ENCODE assay signal across 9 mouse cellular contexts in the genomic region with DNA sequence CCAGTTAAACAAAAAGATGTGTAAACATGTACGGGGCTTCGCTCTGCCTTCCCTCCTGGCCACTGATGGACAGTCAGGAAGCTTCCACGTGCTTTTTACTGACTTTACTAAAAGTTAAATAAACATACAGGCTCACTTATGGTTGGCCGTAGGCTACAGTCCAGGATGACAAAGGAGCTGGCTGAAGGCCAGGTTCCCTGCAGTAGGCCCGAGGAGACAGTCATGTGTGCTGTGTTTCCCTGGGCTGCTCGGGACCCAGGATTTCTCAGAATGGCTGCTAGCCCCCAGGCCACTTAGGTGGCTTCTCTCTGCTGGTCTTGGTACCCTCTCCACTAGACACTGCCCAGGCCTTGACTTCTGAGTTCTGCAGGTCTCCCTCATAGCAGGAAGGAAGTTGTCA. TPM values are rescaled to one million over a fixed set of nuclear protein-coding genes. Genes with fewer than 3 reads are reported as not detected.
DNase-seq lines count a peak whose midpoint lies in the region; ATAC-seq and TF ChIP-seq lines count a peak whose summit lies in the region.
"Had no signal": no experiment of that assay in that cellular context is flagged by ENCODE, and none has a peak within 500 bp of the region (broad histone marks: within the 10 kb centered on the region; RNA-seq: fewer than 3 reads in every experiment).

No protein-coding gene starts in this region.

- peaks cover 30% of the 10 kb centered on the region for H3K36me3 ChIP-seq in liver, embryonic 11.5 days (ENCODE audit: control insufficient read depth, insufficient read depth, low read length)
- peaks cover 46% of the 10 kb centered on the region for H3K36me3 ChIP-seq in hindbrain, embryonic 12.5 days
- peaks cover 37% of the 10 kb centered on the region for H3K36me3 ChIP-seq in midbrain, postnatal 0 days (ENCODE audit: insufficient read depth, low read length)
- H3K36me3 ChIP-seq in forebrain, postnatal 0 days (ENCODE audit: insufficient read depth): peaks cover 46% of the 10 kb centered on the region

- H3K4me1 ChIP-seq in liver, embryonic 11.5 days (replicated peaks; ENCODE audit: control insufficient read depth, insufficient read depth, low read length): no peaks in the 10 kb centered on the region; the same call in 1 of the 2 replicates
- peaks cover 9% of the 10 kb centered on the region for H3K4me1 ChIP-seq in hindbrain, embryonic 12.5 days
- no peaks in the 10 kb centered on the region for H3K4me1 ChIP-seq in midbrain, postnatal 0 days (ENCODE audit: insufficient read depth, low read length)
- H3K4me1 ChIP-seq in forebrain, postnatal 0 days (ENCODE audit: insufficient read depth): no peaks in the 10 kb centered on the region

- H3K4me3 ChIP-seq in liver, embryonic 11.5 days (ENCODE audit: low read depth, low read length): no peak overlapping the region
- no peak overlapping the region for H3K4me3 ChIP-seq in hindbrain, embryonic 12.5 days
- H3K4me3 ChIP-seq in midbrain, postnatal 0 days (ENCODE audit: low read depth, low read length): no peak overlapping the region
- no peak overlapping the region for H3K4me3 ChIP-seq in forebrain, postnatal 0 days (ENCODE audit: low read depth, low read length)

- H3K27me3 ChIP-seq in liver, embryonic 11.5 days (replicated peaks; ENCODE audit: control insufficient read depth, insufficient read depth, low read length): no peaks in the 10 kb centered on the region
- no peaks in the 10 kb centered on the region for H3K27me3 ChIP-seq in hindbrain, embryonic 12.5 days
- no peaks in the 10 kb centered on the region for H3K27me3 ChIP-seq in midbrain, postnatal 0 days (ENCODE audit: insufficient read depth, low read length)
- H3K27me3 ChIP-seq in forebrain, postnatal 0 days (ENCODE audit: insufficient read depth, low read length): no peaks in the 10 kb centered on the region

- no peak for ATAC-seq in liver, embryonic 11.5 days (replicated peaks; ENCODE audit: low FRiP score)
- ATAC-seq in hindbrain, embryonic 12.5 days (ENCODE audit: low FRiP score): no peak
- no peak for ATAC-seq in midbrain, postnatal 0 days (ENCODE audit: low FRiP score)
- ATAC-seq in forebrain, postnatal 0 days: no peak

- no peak overlapping the region for H3K27ac ChIP-seq in liver, embryonic 11.5 days (ENCODE audit: low read depth, low read length)
- peak overlapping the region; percentile 17; the same call in 1 of the 2 replicates for H3K27ac ChIP-seq in hindbrain, embryonic 12.5 days
- H3K27ac ChIP-seq in midbrain, postnatal 0 days (ENCODE audit: low read depth, low read length): no peak overlapping the region
- no peak overlapping the region for H3K27ac ChIP-seq in forebrain, postnatal 0 days (ENCODE audit: low read depth, low read length)

- DNase-seq in liver: peak; percentile 36
- no peak for DNase-seq in liver, embryonic 11.5 days (ENCODE audit: low spot score)
- DNase-seq in cerebellum, adult 18-20 months: peak; percentile 68 to 71
- DNase-seq in midbrain, postnatal 0 days (ENCODE audit: low spot score): peak; percentile 51
- DNase-seq in forebrain, postnatal 0 days: no peak
- no peak for DNase-seq in thymus, postnatal 36 days
- DNase-seq in layer of hippocampus, adult 9-10 months (ENCODE audit: low spot score): no peak

- no peak for TF ChIP-seq CTCF in midbrain, postnatal 0 days (IDR thresholded peaks at IDR 0.05)
- TF ChIP-seq CTCF in forebrain, postnatal 0 days (IDR thresholded peaks at IDR 0.05; ENCODE audit: low read depth): no peak

- WGBS in liver, embryonic 11.5 days: 74% methylated on average over 6 of the region's 6 CpGs
- 66% methylated on average over 6 of the region's 6 CpGs for WGBS in hindbrain, embryonic 12.5 days
- 56% methylated on average over 6 of the region's 6 CpGs for WGBS in midbrain, postnatal 0 days
- WGBS in forebrain, postnatal 0 days: 51% methylated on average over 6 of the region's 6 CpGs

- no peaks in the 10 kb centered on the region for H3K9me3 ChIP-seq in liver, embryonic 11.5 days (ENCODE audit: control insufficient read depth, low read length)
- no peaks in the 10 kb centered on the region for H3K9me3 ChIP-seq in hindbrain, embryonic 12.5 days (replicated peaks)
- H3K9me3 ChIP-seq in midbrain, postnatal 0 days (ENCODE audit: low read length): no peaks in the 10 kb centered on the region
- H3K9me3 ChIP-seq in forebrain, postnatal 0 days (ENCODE audit: low read length): no peaks in the 10 kb centered on the region

- H3K4me2 ChIP-seq in liver, embryonic 11.5 days: no peak overlapping the region
- H3K4me2 ChIP-seq in hindbrain, embryonic 12.5 days (replicated peaks): no peak overlapping the region
- no peak overlapping the region for H3K4me2 ChIP-seq in midbrain, postnatal 0 days (ENCODE audit: low read depth, low read length, poor library complexity, severe bottlenecking)
- no peak overlapping the region for H3K4me2 ChIP-seq in forebrain, postnatal 0 days (ENCODE audit: low read depth)

- H3K9ac ChIP-seq in liver, embryonic 11.5 days (ENCODE audit: low read depth, low read length): no peak overlapping the region
- no peak overlapping the region for H3K9ac ChIP-seq in hindbrain, embryonic 12.5 days
- no peak overlapping the region for H3K9ac ChIP-seq in midbrain, postnatal 0 days (replicated peaks; ENCODE audit: low read length, poor library complexity, severe bottlenecking)
- no peak overlapping the region for H3K9ac ChIP-seq in forebrain, postnatal 0 days

RNA-seq across cellular contexts. Expression of a gene that starts 6.9 kb away (rescaled TPM):
- polyA plus RNA-seq in liver, embryonic 11.5 days (2014; fragmentation: Nextera tagmentation; extraction: Ambion mirVana): 37.1 and 40.3 TPM in 2 replicates
- polyA plus RNA-seq in hindbrain, embryonic 12.5 days (2016; fragmentation: Nextera tagmentation; extraction: Ambion mirVana): 66.7 and 72.0 TPM in 2 replicates
- 62.9 and 71.3 TPM in 2 replicates for total RNA-seq in midbrain, postnatal 0 days (2014; rRNA removed)
- 189 and 225 TPM in 2 replicates for polyA plus RNA-seq in midbrain, postnatal 0 days (2015; fragmentation: Nextera tagmentation; extraction: Ambion mirVana)
- total RNA-seq in forebrain, postnatal 0 days (2014; rRNA removed): 81.0 and 86.0 TPM in 2 replicates
- polyA plus RNA-seq in forebrain, postnatal 0 days (2015; fragmentation: Nextera tagmentation; extraction: Ambion mirVana): 167 and 170 TPM in 2 replicates

RNA-seq across cellular contexts. Expression of a gene that starts 22.0 kb away (rescaled TPM):
- polyA plus RNA-seq in liver, embryonic 11.5 days (2014; fragmentation: Nextera tagmentation; extraction: Ambion mirVana): 2.7 and 4.1 TPM in 2 replicates
- 0.06 TPM in 1 of 2 replicates, not detected in the other for polyA plus RNA-seq in hindbrain, embryonic 12.5 days (2016; fragmentation: Nextera tagmentation; extraction: Ambion mirVana)
- total RNA-seq in midbrain, postnatal 0 days (2014; rRNA removed): not detected in 2 replicates
- 0.05 and 0.06 TPM in 2 replicates for polyA plus RNA-seq in midbrain, postnatal 0 days (2015; fragmentation: Nextera tagmentation; extraction: Ambion mirVana)
- total RNA-seq in forebrain, postnatal 0 days (2014; rRNA removed): not detected in 2 replicates
- not detected in 2 replicates for polyA plus RNA-seq in forebrain, postnatal 0 days (2015; fragmentation: Nextera tagmentation; extraction: Ambion mirVana)
- total RNA-seq: gastrocnemius, postnatal 4 days had no signal

RNA-seq across cellular contexts. Expression of a gene that starts 25.9 kb away (rescaled TPM):
- polyA plus RNA-seq in liver, embryonic 11.5 days (2014; fragmentation: Nextera tagmentation; extraction: Ambion mirVana): 0.36 and 0.55 TPM in 2 replicates
- 0.13 and 0.17 TPM in 2 replicates for polyA plus RNA-seq in hindbrain, embryonic 12.5 days (2016; fragmentation: Nextera tagmentation; extraction: Ambion mirVana)
- total RNA-seq in midbrain, postnatal 0 days (2014; rRNA removed): 0.24 and 3.8 TPM in 2 replicates
- 0.32 and 0.79 TPM in 2 replicates for polyA plus RNA-seq in midbrain, postnatal 0 days (2015; fragmentation: Nextera tagmentation; extraction: Ambion mirVana)
- 0.54 and 1.7 TPM in 2 replicates for total RNA-seq in forebrain, postnatal 0 days (2014; rRNA removed)
- polyA plus RNA-seq in forebrain, postnatal 0 days (2015; fragmentation: Nextera tagmentation; extraction: Ambion mirVana): 0.38 and 0.73 TPM in 2 replicates

RNA-seq across cellular contexts. Expression of a gene that starts 52.2 kb away (rescaled TPM):
- polyA plus RNA-seq in liver, embryonic 11.5 days (2014; fragmentation: Nextera tagmentation; extraction: Ambion mirVana): 4.1 and 4.4 TPM in 2 replicates
- polyA plus RNA-seq in hindbrain, embryonic 12.5 days (2016; fragmentation: Nextera tagmentation; extraction: Ambion mirVana): 2.0 and 3.0 TPM in 2 replicates
- 1.8 and 6.3 TPM in 2 replicates for total RNA-seq in midbrain, postnatal 0 days (2014; rRNA removed)
- polyA plus RNA-seq in midbrain, postnatal 0 days (2015; fragmentation: Nextera tagmentation; extraction: Ambion mirVana): 3.9 and 5.1 TPM in 2 replicates
- total RNA-seq in forebrain, postnatal 0 days (2014; rRNA removed): 4.2 and 7.0 TPM in 2 replicates
- polyA plus RNA-seq in forebrain, postnatal 0 days (2015; fragmentation: Nextera tagmentation; extraction: Ambion mirVana): 4.2 and 4.8 TPM in 2 replicates

Comparison
In these comparisons a context has a peak if more than half of its experiments do, and no peak if none do; other contexts are left out.
1. DNase-seq: peak in liver (single experiment), cerebellum, adult 18-20 months (2 of 2) and midbrain, postnatal 0 days (single experiment); none in liver, embryonic 11.5 days (single experiment), forebrain, postnatal 0 days (single experiment), thymus, postnatal 36 days (0 of 2) and layer of hippocampus, adult 9-10 months (single experiment).